Mouse (Mus musculus): Measurements from ENCODE around the gene Pir. TPM values are rescaled to one million over a fixed set of nuclear protein-coding genes. Genes with fewer than 3 reads are reported as not detected.

The Pir gene
- 0.82 and 0.88 TPM in 2 replicates for total RNA-seq (2023)

DNA sequence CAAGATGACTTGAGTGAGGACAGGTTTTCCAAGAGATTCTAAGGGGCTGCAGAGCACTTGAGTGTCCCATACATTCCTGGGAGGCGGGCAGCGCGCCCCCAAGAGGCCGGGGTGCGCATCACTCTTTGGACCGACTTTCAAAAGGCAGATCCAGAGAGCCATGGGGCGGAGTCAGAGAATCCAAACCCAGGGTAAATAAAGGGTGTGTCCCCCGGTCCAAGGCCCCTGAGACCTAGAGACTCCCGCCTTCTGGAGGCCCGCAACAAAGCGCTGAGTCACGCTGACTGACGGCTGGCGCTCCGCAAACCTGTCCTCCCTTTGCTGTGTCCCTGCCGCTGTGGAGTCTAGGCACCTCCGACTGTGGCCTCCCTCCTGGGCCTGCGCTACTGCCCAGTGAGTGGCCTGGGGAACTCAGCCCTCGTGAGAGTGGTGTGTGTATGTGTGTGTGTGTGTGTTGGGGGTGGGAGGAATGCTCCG is at the start of gene Pir:
Pir (plus strand) TSS at position 87 of the 477 bp plus-strand sequence.

DNA sequence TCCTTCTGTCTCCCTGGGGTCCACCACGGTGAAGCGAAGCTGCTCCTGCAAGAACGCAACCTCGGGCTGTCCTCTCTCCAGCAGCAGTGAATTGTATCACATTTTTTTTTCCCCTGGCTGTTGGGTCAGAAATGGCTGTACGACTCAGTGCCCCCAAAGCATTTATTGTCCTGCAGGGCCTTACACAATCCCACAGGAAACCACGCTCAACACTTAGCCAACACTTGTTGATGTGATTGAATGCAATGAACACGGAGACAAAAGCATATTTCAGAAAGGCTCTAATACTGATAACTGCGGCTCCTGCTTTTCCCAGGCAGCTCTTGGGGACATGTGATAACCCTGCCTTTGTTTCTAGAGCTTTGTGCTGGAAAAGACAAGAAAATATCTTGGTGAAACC is 11.1 kb upstream of the Pir start, which contains the start of gene Bmx:
Bmx (minus strand) TSS at position 137 of the 400 bp plus-strand sequence.

DNA sequence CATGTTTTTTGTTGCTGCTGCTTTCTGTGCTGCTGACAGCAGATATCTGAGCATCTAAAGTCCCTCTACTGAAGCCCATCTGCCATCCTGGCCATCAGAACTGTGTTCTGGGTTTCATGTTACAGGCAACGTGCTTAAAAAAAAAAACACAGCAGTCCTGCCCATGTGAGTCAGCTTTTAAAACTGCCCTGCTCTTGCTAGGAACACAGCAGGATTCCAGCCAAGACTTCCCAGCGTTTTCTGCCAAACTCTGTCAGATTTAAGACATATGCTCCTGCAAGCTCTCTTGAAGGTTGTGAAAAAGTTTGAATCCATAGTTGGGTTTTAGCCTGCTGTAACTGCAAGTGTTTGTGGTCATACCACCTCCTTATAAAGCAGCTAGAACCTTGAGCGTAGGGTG is 103.9 kb downstream of the Pir start, which contains the start of gene Vegfd:
Vegfd (plus strand) TSS at position 298 of the 400 bp plus-strand sequence.

DNA sequence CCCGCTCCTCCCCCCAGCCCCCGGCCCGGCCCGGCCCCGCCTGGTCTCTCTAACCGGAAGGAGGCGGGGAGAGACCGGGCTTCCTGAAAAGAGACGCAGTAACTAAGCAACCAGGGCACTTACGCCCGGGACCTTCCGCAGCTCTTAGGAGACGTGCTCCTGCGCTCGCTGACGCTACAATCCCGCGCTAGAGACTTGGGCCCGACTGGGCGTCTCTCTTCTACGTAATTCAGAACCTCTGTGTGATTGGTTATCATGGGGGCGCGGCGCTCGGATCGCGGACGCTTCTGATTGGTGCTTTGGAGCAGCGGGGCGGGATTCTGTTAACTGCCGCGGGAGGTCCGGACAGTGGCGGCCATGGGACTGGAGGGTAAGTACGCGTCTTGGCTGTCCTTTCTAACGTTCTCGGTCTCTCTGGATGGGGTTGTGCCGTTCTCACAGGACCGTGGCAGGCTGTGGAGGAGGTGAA is 150.3 kb downstream of the Pir start, which contains the start of gene Piga:
Piga (plus strand) TSS at position 317 of the 469 bp plus-strand sequence.

Other genes with a start within 250 kb of the Pir start
- 0.29 and 0.35 TPM in 2 replicates for gene Car5b, start 241.4 kb upstream of the Pir start, total RNA-seq (2023)
- gene Siah1b, start 192.9 kb upstream of the Pir start, total RNA-seq (2023) = 11.0 and 14.0 TPM in 2 replicates
- not detected in 2 replicates for gene Cltrn, start 180.5 kb upstream of the Pir start, total RNA-seq (2023)
- not detected in 2 replicates for gene Ace2, start 130.0 kb upstream of the Pir start, total RNA-seq (2023)
- gene Bmx, start 11.2 kb upstream of the Pir start, total RNA-seq (2023) = 69.7 and 86.8 TPM in 2 replicates
- gene Vegfd, start 104.0 kb downstream of the Pir start, total RNA-seq (2023) = not detected in 2 replicates
- 14.1 and 15.2 TPM in 2 replicates for gene Piga, start 150.4 kb downstream of the Pir start, total RNA-seq (2023)
- gene Asb11, start 167.6 kb downstream of the Pir start, total RNA-seq (2023) = not detected in 2 replicates
- not detected in 2 replicates for gene Asb9, start 237.0 kb downstream of the Pir start, total RNA-seq (2023)